Mouse (Mus musculus) hindbrain, embryonic 10.5 days (tissue): ENCODE measurements around the gene Tmem106c. TPM values are rescaled to one million over a fixed set of nuclear protein-coding genes. Genes with fewer than 3 reads are reported as not detected.

Experiments
- DNase-seq: peaks from one replicate; pipeline ENCODE4 v3.0.0-alpha.2; 2017; ENCODE audit warnings: low spot score
- H3K27ac ChIP-seq: fragments of 300-500 bp; sonication (generic); 2 replicates; pipeline ENCODE4 v1.5.1; 2016; ENCODE audit warnings: mild to moderate bottlenecking, moderate library complexity
- H3K27me3 ChIP-seq: fragments of 300-500 bp; sonication (generic); 2 replicates; pipeline ENCODE4 v1.6.1; 2016; ENCODE audit warnings: mild to moderate bottlenecking; ENCODE audit not compliant: poor library complexity, insufficient read depth, severe bottlenecking
- H3K36me3 ChIP-seq: fragments of 300-500 bp; sonication (generic); 2 replicates; pipeline ENCODE4 v1.6.1; 2016; ENCODE audit warnings: mild to moderate bottlenecking, moderate library complexity
- H3K4me1 ChIP-seq: fragments of 300-500 bp; sonication (generic); replicated peaks from 2 replicates; pipeline ENCODE4 v1.6.1; 2016; ENCODE audit warnings: mild to moderate bottlenecking
- H3K4me3 ChIP-seq: fragments of 300-500 bp; sonication (generic); 2 replicates; pipeline ENCODE4 v1.5.1; 2016; ENCODE audit warnings: mild to moderate bottlenecking, moderate library complexity
- H3K9me3 ChIP-seq: fragments of 300-500 bp; sonication (generic); 2 replicates; pipeline ENCODE4 v1.6.1; 2016; ENCODE audit warnings: mild to moderate bottlenecking, moderate library complexity
- WGBS: fragments of 180-500 bp; shearing (Covaris S2); methylation state at CpG from one replicate; pipeline ENCODE4 v1.1.7; 2016; 5-methylcytosine and 5-hydroxymethylcytosine counted together
- polyA plus RNA-seq: library from polyadenylated mRNA; unstranded; fragments of >200 nt; fragmentation: Nextera tagmentation; extraction: Ambion mirVana; gene quantifications from 2 replicates; pipeline ENCODE4 v1.2.1, GENCODE M21; 2016

Gene Tmem106c
- polyA plus RNA-seq, 1 experiment from 2014 or later, result 58.9 TPM

DNA sequence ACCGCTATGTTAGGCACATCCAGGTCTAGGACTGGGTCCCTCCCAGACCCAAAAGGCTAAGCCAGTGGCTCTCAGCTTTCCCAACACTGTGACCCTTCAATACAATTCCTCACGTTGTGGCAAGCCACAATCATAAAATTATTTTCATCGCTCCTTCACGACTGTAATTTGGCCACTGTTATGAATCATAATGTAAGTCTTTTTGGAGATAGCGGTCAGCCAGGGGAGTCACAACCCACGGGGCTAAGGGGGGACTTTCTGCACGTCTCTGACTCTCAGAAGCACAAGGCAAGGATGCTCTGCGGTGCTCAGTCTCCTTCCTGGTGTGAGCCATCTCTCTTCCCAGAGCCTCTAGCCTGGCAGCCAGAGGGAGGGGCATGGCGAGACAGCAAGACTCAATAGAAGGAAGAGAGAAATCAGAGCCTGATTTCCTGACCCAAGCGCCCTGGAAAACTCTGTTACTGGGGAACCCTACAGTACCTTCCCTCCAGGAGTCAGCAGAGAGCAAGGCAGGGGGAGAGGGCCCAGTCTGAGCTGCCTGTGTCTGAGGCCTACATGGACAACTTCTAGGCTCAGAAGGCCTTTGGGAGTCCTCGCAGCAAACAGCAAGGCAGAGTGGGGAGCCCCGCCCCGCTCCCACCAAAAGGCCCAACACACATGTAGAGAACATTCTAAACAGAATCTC lies 28.2 kb downstream of the Tmem106c start:
- DNase-seq, result no peak
- 27% methylated on average over 13 of the region's 13 CpGs for WGBS
- Histone ChIP-seq H3K36me3 (peaks cover 83% of the 10 kb centered on the region), H3K4me1 (peaks cover 76% of the 10 kb centered on the region), H3K9me3 (no peaks in the 10 kb centered on the region), H3K27ac (peak overlapping the region; percentile 97), H3K27me3 (no peaks in the 10 kb centered on the region), H3K4me3 (peak overlapping the region; percentile 40)

DNA sequence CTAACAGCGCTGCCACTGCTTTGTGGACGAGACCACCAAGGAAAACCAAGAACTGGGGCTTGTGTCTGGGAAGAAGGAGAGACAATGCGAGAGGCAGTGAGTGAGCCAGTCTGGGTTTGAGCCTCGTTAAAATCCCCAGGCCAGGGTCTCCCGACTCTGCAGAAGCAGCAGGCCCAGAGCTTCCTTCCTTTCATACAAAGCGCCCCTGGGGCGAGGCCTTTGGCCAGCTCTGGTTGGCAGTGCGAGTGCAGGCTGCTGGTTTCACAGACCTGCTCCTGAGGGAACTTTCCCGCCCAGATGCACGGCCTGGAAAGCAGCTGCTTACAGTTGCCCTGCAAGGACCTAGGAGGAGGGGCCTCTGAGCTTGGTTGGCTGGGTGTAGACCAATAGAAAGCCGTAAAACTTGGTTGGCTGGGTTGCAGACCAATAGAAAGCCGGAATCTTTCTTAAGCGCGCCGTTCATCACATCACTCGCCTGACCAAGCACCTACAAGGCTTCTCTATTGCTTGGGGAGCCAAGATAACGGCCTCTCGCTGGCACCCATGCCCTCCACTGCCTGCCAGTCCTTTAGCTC lies 28.8 kb downstream of the Tmem106c start:
- Histone ChIP-seq H3K27me3 (no peaks in the 10 kb centered on the region), H3K4me1 (peaks cover 70% of the 10 kb centered on the region), H3K4me3 (peak overlapping the region; percentile 40), H3K36me3 (peaks cover 83% of the 10 kb centered on the region), H3K9me3 (no peaks in the 10 kb centered on the region), H3K27ac (peak overlapping the region; percentile 97)
- 3% methylated on average over 18 of the region's 18 CpGs for WGBS
- DNase-seq, result peak; percentile 92

DNA sequence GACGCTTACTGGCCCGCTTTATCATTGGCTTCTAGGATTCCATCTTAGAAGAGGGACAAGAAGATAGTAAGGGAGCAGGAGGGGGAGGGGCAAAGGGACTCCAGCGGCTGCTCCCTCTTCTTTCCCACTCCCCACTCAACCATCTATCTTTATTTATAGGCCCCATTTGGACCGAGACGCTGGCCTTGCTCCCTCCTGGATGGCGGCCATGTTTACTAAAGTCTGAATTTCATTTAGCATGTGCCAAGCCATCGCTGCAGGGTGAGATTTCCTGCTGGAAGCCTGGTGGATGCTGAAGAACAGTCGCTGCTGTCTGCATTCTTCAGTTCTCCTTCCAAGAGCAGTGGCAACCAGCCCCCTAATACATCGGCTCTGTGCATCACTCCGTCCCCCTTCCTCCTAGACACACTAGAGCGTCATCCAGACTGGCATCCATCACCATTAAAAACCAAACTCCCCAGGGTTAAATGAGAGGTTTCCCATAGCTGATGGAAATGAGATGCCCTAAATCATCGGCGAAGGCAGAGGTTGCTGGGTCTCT lies 32.8 kb downstream of the Tmem106c start:
- DNase-seq, result no peak
- H3K9me3 ChIP-seq, result no peaks in the 10 kb centered on the region
- peak overlapping the region; percentile 12; the same call in 1 of the 2 replicates for H3K27ac ChIP-seq
- peaks cover 11% of the 10 kb centered on the region; the same call in 1 of the 2 replicates for H3K27me3 ChIP-seq
- WGBS, result 92% methylated on average over 13 of the region's 13 CpGs
- H3K4me1 ChIP-seq, result peaks cover 64% of the 10 kb centered on the region
- H3K36me3 ChIP-seq, result peaks cover 78% of the 10 kb centered on the region
- no peak overlapping the region for H3K4me3 ChIP-seq

DNA sequence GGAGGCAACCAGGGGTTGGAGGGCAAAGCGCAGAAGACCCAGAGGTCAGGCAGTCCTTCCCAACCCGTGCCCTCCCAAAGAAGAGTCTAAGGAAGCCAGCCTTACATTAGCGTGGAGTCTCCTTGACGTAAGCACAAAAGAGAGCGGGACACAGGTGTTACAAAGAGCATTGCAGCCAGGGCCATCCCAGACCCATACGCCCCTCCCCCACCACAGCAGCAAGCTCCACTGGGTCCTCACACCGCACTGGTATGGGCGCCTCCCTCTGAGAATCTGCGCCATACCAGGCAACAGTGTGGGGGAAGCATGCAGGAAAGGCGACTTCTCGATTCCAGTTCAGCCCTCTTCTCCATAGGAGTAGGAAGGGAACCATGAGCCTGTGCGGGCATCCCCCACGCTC lies 35.5 kb downstream of the Tmem106c start:
- peak overlapping the region; percentile 79 for H3K4me3 ChIP-seq
- peak; percentile 37 for DNase-seq
- peaks cover 67% of the 10 kb centered on the region for H3K4me1 ChIP-seq
- H3K27ac ChIP-seq, result peak overlapping the region; percentile 96
- peaks cover 55% of the 10 kb centered on the region for H3K36me3 ChIP-seq
- peaks cover 12% of the 10 kb centered on the region; the same call in 1 of the 2 replicates for H3K27me3 ChIP-seq
- no peaks in the 10 kb centered on the region for H3K9me3 ChIP-seq
- WGBS, result 28% methylated on average over 13 of the region's 13 CpGs

DNA sequence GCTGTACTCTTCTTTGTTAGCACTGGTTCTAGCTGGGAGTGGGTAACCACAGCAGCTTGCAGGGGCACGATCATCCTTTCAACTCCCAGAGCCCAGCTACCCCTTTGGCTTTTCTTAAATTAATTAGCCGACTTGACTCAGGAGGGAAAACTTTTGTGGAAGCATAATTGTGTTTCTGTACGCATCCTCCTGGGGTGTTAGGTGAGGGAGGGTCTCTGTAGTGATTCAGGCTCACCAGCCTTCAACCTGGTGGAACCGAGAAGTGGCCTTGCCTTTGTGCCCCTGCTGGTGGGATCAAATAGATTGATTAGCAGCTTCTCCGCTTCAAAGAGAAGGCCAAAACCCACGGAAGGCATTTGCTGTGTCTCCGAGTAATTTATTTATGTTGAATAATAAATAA lies 36.0 kb downstream of the Tmem106c start:
- no peaks in the 10 kb centered on the region for H3K9me3 ChIP-seq
- WGBS, result 16% methylated on average over 7 of the region's 7 CpGs
- peaks cover 16% of the 10 kb centered on the region; the same call in 1 of the 2 replicates for H3K27me3 ChIP-seq
- peaks cover 51% of the 10 kb centered on the region for H3K36me3 ChIP-seq
- H3K4me3 ChIP-seq, result peak overlapping the region; percentile 79
- H3K4me1 ChIP-seq, result peaks cover 71% of the 10 kb centered on the region
- peak; percentile 17 for DNase-seq
- H3K27ac ChIP-seq, result peak overlapping the region; percentile 96

DNA sequence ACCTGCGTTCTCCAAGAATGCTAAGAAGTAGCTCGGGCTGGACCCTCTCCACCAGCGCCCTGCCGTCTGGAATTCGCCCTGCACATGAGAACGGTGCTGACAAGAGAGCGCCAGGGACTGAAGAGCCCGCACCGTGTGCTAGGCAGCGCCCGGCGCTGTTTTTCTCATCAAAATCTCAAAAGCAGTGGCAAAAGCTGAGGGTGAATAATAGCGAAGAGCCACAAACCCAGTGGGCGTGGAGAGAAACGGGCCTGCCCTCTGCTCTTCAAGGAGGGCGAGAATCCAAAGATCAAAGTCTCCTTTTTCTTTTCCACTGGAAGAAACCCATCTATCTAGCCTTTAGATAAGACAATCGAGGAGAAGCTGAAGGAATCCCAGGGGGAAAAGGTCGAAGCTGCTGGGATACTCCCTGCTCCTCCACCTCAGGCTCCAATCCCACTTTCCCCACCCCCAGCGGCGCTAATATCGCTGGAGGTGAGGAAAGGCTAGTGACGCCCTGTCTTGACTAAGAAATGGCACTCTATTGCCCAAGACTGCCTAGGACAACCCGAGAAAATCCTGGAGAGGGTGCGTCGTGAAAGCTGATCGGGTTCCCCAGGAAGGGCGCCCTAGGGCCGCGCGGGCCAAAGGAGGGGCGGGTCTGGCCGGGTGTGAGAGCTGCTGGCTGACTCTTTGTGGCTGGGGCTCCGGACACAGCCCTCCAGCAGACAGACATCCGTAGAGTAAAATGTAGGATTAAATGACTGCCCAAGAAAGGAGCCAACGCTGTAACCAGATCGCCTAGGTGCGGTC lies 37.5 kb downstream of the Tmem106c start:
- H3K27ac ChIP-seq, result peak overlapping the region; percentile 96
- H3K36me3 ChIP-seq, result peaks cover 35% of the 10 kb centered on the region
- H3K4me1 ChIP-seq, result peaks cover 71% of the 10 kb centered on the region
- peaks cover 28% of the 10 kb centered on the region for H3K27me3 ChIP-seq
- under 1% methylated on average over 37 of the region's 37 CpGs for WGBS
- no peaks in the 10 kb centered on the region for H3K9me3 ChIP-seq
- DNase-seq, result peak; percentile 78
- H3K4me3 ChIP-seq, result peak overlapping the region; percentile 79

DNA sequence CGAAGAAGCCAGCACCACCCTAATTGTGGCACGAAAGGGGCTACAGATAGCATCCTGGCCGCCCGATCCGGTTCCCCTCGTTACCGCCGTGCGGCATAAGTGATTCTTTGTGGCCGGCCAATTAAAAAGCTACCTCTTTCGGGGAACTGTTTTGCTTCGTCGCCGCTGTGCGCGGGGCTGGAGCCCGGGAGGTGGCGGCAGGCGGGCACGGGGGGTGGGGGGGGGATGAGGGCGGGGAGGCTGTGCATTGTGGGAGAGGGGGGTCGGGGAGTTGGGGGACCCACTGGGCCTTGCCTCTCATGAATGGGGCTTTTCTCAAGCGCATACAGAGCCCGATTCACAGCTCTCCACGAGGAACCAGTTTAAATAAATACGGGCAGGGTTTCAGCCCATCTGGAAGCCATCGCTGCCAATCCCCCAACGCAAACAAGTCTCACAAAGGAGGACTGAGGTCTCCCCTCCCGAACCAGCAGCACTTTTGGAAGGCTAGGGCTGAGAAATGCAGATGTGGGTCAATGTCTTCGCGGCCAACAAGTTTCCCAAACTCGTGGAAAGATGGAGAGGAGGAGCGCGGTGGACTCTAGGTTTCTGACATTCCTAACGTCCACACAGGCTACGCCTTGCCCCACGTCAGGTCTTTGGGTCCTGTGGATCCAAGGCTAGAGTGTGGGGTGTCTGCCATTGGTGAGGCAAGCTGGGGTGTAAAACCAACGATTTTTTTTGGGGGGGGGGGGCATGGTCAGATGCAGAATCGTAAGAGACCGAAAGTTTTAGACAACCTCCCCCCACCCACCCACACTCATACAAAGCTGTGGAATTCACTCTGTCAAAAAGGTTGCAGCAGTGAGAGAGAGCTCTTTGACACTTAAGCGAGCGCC lies 38.4 kb downstream of the Tmem106c start:
- H3K9me3 ChIP-seq, result no peaks in the 10 kb centered on the region
- under 1% methylated on average over 42 of the region's 42 CpGs for WGBS

DNA sequence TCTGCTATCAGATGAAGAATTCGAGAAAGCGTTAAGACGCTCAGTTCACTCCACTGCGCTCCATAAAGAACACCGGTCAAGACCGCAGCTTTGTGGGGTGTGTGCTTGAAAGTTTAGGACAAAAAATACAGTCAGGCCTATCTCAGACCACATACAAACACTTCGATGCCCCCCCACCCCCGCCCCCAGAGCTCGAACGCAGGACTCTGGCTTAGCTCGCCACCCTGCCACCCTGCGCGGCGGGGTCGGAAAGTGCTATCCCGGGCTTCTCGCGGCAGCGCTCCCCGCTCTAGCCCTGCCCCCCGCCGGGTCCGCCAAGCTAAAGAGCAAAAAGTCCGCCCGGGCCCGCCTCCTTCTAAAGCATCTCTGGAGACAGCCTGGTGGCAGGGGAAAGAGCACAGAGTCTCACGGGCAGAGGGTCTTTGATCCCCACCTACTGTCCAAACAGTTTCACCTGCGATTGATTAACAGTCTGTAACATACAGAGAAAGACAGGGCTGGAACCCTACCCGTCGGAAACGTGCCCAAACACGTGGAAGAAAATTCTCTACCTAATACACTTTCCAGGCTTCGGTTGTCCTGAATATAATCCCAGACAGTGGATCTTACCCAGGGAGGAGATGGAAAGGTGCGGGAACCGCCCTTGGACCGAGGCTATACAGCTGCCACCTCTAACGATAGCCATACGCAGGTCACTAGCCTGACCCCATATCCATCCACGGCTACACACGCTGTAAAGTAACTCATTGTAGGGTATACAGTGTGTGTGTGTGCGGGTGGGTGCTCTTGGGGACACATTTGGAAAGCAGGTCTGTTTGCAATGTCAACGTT lies 39.2 kb downstream of the Tmem106c start:
- H3K36me3 ChIP-seq, result peaks cover 19% of the 10 kb centered on the region
- peak overlapping the region; percentile 79 for H3K4me3 ChIP-seq
- DNase-seq, result peak; percentile 76
- no peaks in the 10 kb centered on the region for H3K9me3 ChIP-seq
- H3K4me1 ChIP-seq, result peaks cover 66% of the 10 kb centered on the region
- H3K27ac ChIP-seq, result peak overlapping the region; percentile 96
- peaks cover 32% of the 10 kb centered on the region for H3K27me3 ChIP-seq
- WGBS, result under 1% methylated on average over 42 of the region's 42 CpGs

More for the DNA sequence above, 38.4 kb downstream of the Tmem106c start:
- Histone ChIP-seq H3K4me1 (peaks cover 71% of the 10 kb centered on the region), H3K36me3 (peaks cover 27% of the 10 kb centered on the region), H3K4me3 (peak overlapping the region; percentile 79), H3K27ac (peak overlapping the region; percentile 96), H3K27me3 (peaks cover 32% of the 10 kb centered on the region)
- peak; percentile 81 for DNase-seq

DNA sequence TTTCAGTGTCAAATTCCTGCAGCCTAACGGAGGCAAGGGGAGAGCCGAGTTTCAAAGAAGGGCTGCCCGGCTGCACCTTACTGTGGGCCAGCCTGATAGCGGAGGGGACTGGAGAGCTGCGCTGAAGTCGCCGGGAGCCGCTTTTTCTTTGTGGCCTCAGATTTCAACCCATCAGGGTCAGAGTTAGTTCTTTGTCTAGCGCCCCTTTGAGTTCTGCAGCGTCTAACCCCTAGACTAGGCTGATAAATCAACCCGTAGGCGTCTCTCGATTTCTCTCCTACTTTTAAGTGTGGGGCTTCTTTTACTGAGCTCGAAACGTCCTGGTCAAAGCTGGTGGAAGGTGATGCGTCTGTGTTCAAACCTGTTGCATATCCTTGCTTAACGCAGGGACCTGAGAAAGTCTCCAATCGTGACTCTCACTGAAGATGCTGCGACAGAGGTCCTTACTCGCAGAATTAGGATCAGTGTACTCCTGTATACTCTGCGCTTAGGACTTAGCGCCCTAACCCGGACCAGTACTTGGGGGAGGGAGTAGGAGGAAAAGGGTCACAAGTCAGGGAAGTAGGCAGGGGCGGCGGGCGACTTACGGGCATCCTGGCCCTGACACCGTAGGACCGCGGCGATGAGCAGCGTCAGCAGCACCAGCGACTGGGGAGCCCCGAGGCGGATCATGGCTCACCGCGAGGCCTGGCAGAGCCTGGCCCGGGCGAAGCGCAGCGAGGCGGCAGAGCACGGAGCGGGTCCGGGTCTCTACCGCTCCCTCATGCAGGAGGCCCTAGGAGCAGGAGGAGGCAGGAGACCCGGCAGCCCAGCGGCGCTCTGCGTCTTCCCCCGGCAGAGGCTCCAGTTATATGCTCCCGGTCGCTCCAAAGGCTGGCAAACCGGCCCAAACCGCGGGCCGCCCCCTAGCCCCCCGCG lies 40.1 kb downstream of the Tmem106c start, which contains the start of gene Col2a1:
Col2a1 (minus strand) TSS at position 874 of the 918 bp plus-strand sequence.
- peak; percentile 87 for DNase-seq
- WGBS, result under 1% methylated on average over 59 of the region's 59 CpGs
- H3K36me3 ChIP-seq, result peaks cover 10% of the 10 kb centered on the region
- H3K9me3 ChIP-seq, result no peaks in the 10 kb centered on the region
- H3K4me3 ChIP-seq, result peak within 1 kb of the TSS; percentile 79
- H3K27ac ChIP-seq, result peak within 1 kb of the TSS; percentile 96
- H3K4me1 ChIP-seq, result peaks cover 64% of the 10 kb centered on the region
- peaks cover 33% of the 10 kb centered on the region for H3K27me3 ChIP-seq

DNA sequence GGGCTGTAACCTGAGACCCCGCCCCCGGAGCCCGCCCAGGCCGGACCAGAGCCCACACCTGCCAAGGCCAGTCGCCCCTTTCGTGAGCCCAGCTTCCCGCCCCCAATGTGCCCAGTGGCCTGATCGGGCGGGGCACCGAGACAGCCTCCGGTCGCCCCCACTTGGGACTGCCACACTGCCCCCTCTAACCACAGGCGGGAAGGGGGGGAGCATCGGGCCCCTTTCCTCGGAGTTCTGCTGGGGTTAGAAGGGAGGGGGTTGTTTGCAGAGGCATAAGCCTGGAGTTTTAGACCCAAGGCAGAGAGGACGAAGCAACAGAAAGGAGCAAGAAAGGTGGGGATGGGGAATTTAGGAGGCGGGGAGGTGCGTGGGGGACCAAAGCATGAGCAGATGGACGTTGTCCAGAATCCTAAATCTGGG lies 40.8 kb downstream of the Tmem106c start:
- Histone ChIP-seq H3K4me1 (peaks cover 58% of the 10 kb centered on the region), H3K27ac (peak overlapping the region; percentile 96), H3K36me3 (peaks cover 3% of the 10 kb centered on the region), H3K27me3 (peaks cover 32% of the 10 kb centered on the region), H3K9me3 (no peaks in the 10 kb centered on the region), H3K4me3 (peak overlapping the region; percentile 79)
- no peak for DNase-seq
- WGBS, result under 1% methylated on average over 19 of the region's 19 CpGs
